Mouse (Mus musculus) liver, embryonic 14.5 days (tissue): Measurements from ENCODE around the gene Fam174b. TPM values are rescaled to one million over a fixed set of nuclear protein-coding genes. Genes with fewer than 3 reads are reported as not detected.

Experiments used
- ATAC-seq: fragments of 200-750 bp; cut with Nextera tagmentation; 2 replicates; pipeline ENCODE4 v1.8.0; 2017; ENCODE audit warnings: moderate number of reproducible peaks, mild to moderate bottlenecking, moderate library complexity; ENCODE audit not compliant: insufficient read depth
- DNase-seq, 3 experiments: peaks; one replicate each; pipeline ENCODE4 v3.0.0-alpha.2; 2012 to 2013; ENCODE audit warnings: low read depth in 3 of 3, low spot score in 3 of 3
- H3K27ac ChIP-seq: fragments of 300-500 bp; sonication (generic); 2 replicates; pipeline ENCODE4 v1.5.1; 2014; ENCODE audit warnings: moderate library complexity, mild to moderate bottlenecking, control low read depth, inconsistent platforms
- H3K27me3 ChIP-seq: fragments of 300-500 bp; sonication (generic); 2 replicates; pipeline ENCODE4 v1.6.1; 2014; ENCODE audit warnings: mild to moderate bottlenecking, low read length, moderate library complexity; ENCODE audit not compliant: control insufficient read depth, insufficient read depth
- H3K36me3 ChIP-seq: fragments of 300-500 bp; sonication (generic); replicated peaks from 2 replicates; pipeline ENCODE4 v1.6.1; 2014; ENCODE audit warnings: low read depth; ENCODE audit not compliant: control insufficient read depth, insufficient read depth
- H3K4me1 ChIP-seq, 2 experiments: fragments of 200-500 bp in 1 of 2; fragments of 300-500 bp in 1 of 2; sonication (generic) in 1 of 2; replicated peaks; 2 replicates each; pipeline ENCODE4 v1.6.1; 2012 to 2014; ENCODE audit warnings: antibody characterized with exemption in 1 of 2, inconsistent platforms in 1 of 2, low read length in 1 of 2; ENCODE audit not compliant: control insufficient read depth in 2 of 2, insufficient read depth in 2 of 2
- H3K4me2 ChIP-seq: fragments of 300-500 bp; sonication (generic); 2 replicates; pipeline ENCODE4 v1.6.1; 2014; ENCODE audit warnings: low read depth, mild to moderate bottlenecking, control low read depth, moderate library complexity
- H3K4me3 ChIP-seq, 2 experiments: fragments of 200-500 bp in 1 of 2; fragments of 300-500 bp in 1 of 2; sonication (generic) in 1 of 2; 2 replicates each; pipeline ENCODE4 v1.5.1; 2012 to 2014; ENCODE audit warnings: low read depth in 2 of 2, low read length in 2 of 2, mild to moderate bottlenecking in 2 of 2, control low read depth in 1 of 2, inconsistent platforms in 1 of 2, moderate library complexity in 1 of 2; ENCODE audit not compliant: insufficient read depth in 1 of 2
- H3K9ac ChIP-seq: fragments of 300-500 bp; sonication (generic); replicated peaks from 2 replicates; pipeline ENCODE4 v1.6.1; 2014; ENCODE audit warnings: mild to moderate bottlenecking, control low read depth, moderate library complexity
- H3K9me3 ChIP-seq: fragments of 300-500 bp; sonication (generic); 2 replicates; pipeline ENCODE4 v1.6.1; 2016; ENCODE audit warnings: low read length, mixed read lengths; ENCODE audit not compliant: control insufficient read depth
- CTCF ChIP-seq: IDR thresholded peaks from 2 replicates; pipeline ENCODE4 v1.5.1; 2016; ENCODE audit warnings: antibody characterized with exemption, low read depth, control low read depth
- EP300 ChIP-seq: IDR thresholded peaks from 2 replicates; pipeline ENCODE4 v1.6.1; 2016; ENCODE audit warnings: antibody characterized with exemption, low read depth
- WGBS: fragments of 180-500 bp; shearing (Covaris S2); extraction: QIAGEN DNeasy Blood & Tissue Kit; methylation state at CpG from one replicate; pipeline ENCODE4 v1.1.7; 2014; ENCODE audit not compliant: insufficient replicate concordance; 5-methylcytosine and 5-hydroxymethylcytosine counted together
- polyA plus RNA-seq, 2 experiments: library from polyadenylated mRNA; depleted of rRNA in 1 of 2; stranded (reverse) in 1 of 2; unstranded in 1 of 2; fragments of >200 nt; fragmentation: Nextera tagmentation in 1 of 2; extraction: Ambion mirVana in 1 of 2; gene quantifications; 2 replicates each; pipeline versions ENCODE4 v1.2.1 to v1.2.3; 2012 to 2014

The Fam174b gene
- polyA plus RNA-seq (2012; rRNA removed) = 1.5 and 1.6 TPM in 2 replicates
- polyA plus RNA-seq (2014; fragmentation: Nextera tagmentation; extraction: Ambion mirVana) = 2.0 and 2.3 TPM in 2 replicates

DNA sequence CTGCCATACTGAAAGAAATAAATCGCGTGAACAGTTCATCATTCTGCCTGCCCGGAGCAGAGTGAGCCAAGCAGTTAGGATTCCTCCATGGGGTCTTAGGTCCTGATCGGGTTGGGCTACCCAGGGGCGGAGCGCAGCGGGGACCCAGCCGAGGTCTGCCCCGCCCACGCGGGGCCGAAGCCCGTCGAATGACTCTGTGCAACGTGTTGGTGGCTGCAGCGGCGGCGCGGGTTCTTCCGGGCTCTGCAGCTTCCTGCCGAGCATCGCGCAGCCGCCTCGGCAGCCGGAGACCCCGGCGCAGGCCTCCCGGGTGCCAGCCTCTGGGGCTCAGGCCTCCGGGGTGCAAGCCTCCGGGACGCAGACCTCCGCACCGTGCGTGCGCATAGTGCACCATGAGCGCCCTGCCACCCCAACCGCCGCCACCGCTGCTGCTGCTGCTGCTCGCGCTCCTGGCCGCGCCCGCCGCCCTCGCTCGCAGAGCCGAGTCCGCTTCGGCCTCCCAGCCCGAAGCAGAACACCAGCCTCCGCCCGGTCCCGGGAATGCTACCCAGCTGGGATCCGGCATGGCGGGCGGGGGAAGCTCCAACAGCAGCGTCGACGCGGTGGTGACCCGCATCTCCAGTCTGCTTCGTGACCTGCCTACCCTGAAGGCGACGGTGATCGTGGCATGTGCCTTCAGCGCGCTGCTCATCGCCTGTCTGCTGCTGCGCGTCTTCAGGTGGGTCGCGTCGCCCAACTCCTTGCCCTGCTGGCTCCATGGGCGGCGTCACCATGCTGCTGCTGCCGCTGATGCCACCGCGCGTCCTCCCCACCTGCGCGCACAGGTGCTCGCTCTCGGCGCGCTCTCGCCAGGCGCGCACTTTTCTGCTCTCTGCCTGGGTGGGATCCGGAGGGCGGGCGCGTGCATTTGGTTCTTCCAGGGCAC lies at the start of gene Fam174b:
Fam174b (plus strand) TSS at position 192 of the 925 bp plus-strand sequence.
- peaks cover 26% of the 10 kb centered on the region for H3K27me3 ChIP-seq
- no peak within 1 kb of the TSS for H3K9ac ChIP-seq
- no peaks in the 10 kb centered on the region for H3K9me3 ChIP-seq
- TF ChIP-seq CTCF = no peak
- no peak for TF ChIP-seq EP300
- peak within 1 kb of the TSS; percentile 54 for H3K4me2 ChIP-seq
- peak within 1 kb of the TSS; percentile 22 to 48 for H3K4me3 ChIP-seq
- DNase-seq = no peak
- ATAC-seq = 0 out of 2 replicates have a peak, but pooled peaks have one; percentile 23
- H3K27ac ChIP-seq = no peak within 1 kb of the TSS
- 1% methylated on average over 94 of the region's 94 CpGs for WGBS
- H3K4me1 ChIP-seq = no peaks in the 10 kb centered on the region
- no peaks in the 10 kb centered on the region for H3K36me3 ChIP-seq

GRCm38 (mm10) chr7:73697092-73697491 lies 43.0 kb upstream of the Fam174b start:
- DNase-seq = no peak
- no peaks in the 10 kb centered on the region for H3K36me3 ChIP-seq
- TF ChIP-seq CTCF = no peak
- TF ChIP-seq EP300 = no peak
- H3K4me2 ChIP-seq = no peak overlapping the region
- no peak for ATAC-seq
- H3K27ac ChIP-seq = no peak overlapping the region
- no peak overlapping the region for H3K4me3 ChIP-seq
- H3K27me3 ChIP-seq = no peaks in the 10 kb centered on the region
- 26% methylated on average over 3 of the region's 3 CpGs for WGBS
- H3K9ac ChIP-seq = no peak overlapping the region
- H3K4me1 ChIP-seq = no peaks in the 10 kb centered on the region
- no peaks in the 10 kb centered on the region for H3K9me3 ChIP-seq

DNA sequence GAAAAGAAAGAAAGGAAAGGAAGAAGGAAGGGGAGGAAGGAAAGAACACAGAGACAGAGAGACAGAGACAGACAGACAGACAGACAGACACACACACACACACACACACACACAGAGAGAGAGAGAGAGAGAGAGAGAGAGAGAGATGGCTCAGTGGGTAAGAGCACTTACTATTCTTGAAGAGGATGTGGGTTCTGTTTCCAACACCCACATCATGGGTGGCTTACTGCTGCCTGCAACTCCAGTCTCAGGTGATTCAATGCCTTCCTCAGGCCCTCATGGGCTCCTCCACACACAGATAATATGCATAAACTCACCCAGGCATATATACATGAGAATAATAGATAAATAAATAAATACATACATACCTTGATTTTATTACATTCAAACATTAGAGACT lies 35.8 kb upstream of the Fam174b start:
- H3K4me1 ChIP-seq = no peaks in the 10 kb centered on the region
- no peak overlapping the region for H3K27ac ChIP-seq
- no peaks in the 10 kb centered on the region for H3K9me3 ChIP-seq
- H3K27me3 ChIP-seq = no peaks in the 10 kb centered on the region
- ATAC-seq (no peak), DNase-seq (no peak)
- H3K36me3 ChIP-seq = no peaks in the 10 kb centered on the region
- H3K4me3 ChIP-seq = no peak overlapping the region
- H3K9ac ChIP-seq = no peak overlapping the region
- H3K4me2 ChIP-seq = no peak overlapping the region
- TF ChIP-seq EP300 = no peak
- TF ChIP-seq CTCF = no peak

DNA sequence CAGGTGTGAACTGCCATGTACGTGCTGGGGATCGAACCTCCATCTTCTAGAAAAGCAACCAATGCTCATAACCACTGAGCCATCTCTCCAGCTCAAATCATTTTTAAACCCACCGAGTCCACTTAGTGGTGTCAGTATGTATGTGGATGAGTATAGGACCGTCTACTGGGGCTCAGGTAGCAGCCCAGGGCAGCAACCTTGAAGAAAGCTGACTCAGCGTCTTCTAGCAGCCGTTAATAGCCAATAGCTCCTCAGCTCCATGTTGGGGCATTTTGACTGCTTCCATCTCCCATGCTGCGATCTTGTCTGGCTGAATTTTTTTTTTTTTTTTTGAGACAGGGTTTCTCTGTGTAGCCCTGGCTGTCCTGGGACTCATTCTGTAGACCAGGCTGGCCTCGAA lies 26.6 kb upstream of the Fam174b start:
- H3K27ac ChIP-seq = no peak overlapping the region
- 64% methylated on average over 8 of the region's 8 CpGs for WGBS
- no peak overlapping the region for H3K4me2 ChIP-seq
- ATAC-seq (no peak), DNase-seq (no peak)
- no peaks in the 10 kb centered on the region for H3K9me3 ChIP-seq
- no peak overlapping the region for H3K4me3 ChIP-seq
- TF ChIP-seq CTCF (no peak), EP300 (no peak)
- no peaks in the 10 kb centered on the region for H3K27me3 ChIP-seq
- no peaks in the 10 kb centered on the region for H3K4me1 ChIP-seq
- no peak overlapping the region for H3K9ac ChIP-seq
- H3K36me3 ChIP-seq = no peaks in the 10 kb centered on the region

DNA sequence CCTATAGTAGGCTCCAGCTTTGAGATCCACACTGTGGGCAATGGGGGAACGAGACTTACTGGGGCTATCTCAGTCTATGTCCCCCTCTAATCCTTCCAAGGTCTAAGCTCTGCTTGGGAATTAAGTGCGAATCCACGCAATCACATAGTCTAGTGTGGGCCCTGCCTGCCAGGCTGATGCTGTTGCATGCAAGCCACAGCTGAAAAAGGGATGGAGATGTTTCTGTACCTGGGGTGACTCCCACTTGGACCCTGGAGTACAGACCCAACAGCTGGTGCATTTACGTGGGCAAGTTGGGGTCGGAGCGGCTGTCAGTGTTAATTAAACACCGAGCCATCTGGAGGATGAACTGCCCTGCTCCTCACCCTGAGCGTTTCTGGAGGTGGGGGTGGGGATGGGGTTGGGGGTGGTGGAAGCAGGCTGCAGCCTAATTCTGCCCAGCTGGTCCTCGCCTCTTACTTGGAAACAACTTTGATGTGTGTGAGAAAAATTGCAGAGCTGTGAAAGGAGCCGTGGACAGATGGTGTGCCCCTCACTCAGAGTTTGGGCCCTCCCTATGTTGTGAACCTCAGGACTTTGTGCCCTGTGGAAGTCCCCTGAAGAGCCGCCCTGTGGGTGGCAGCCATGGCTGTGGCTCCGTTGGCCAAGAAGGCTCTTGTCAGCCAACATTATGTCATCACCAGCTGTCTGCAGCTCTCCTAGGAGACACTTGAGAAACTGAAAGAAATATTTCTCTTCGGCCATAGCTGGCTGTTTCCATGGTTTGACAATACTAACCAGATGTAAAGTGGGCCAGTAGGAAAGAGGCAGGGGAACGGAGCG lies 24.0 kb upstream of the Fam174b start:
- no peak for DNase-seq
- Histone ChIP-seq H3K4me3 (no peak overlapping the region), H3K27me3 (no peaks in the 10 kb centered on the region), H3K4me1 (no peaks in the 10 kb centered on the region), H3K36me3 (no peaks in the 10 kb centered on the region), H3K9ac (no peak overlapping the region), H3K4me2 (no peak overlapping the region), H3K9me3 (no peaks in the 10 kb centered on the region), H3K27ac (no peak overlapping the region)
- ATAC-seq = no peak
- TF ChIP-seq CTCF (no peak), EP300 (no peak)
- WGBS = 62% methylated on average over 15 of the region's 15 CpGs
